Mouse (Mus musculus): ENCODE results near the gene Zfp40. TPM values are rescaled to one million over a fixed set of nuclear protein-coding genes. Genes with fewer than 3 reads are reported as not detected.

Gene Zfp40
- 0.44 and 0.53 TPM in 2 replicates for polyA plus RNA-seq (2012; ENCODE audit: low replicate concordance)

DNA sequence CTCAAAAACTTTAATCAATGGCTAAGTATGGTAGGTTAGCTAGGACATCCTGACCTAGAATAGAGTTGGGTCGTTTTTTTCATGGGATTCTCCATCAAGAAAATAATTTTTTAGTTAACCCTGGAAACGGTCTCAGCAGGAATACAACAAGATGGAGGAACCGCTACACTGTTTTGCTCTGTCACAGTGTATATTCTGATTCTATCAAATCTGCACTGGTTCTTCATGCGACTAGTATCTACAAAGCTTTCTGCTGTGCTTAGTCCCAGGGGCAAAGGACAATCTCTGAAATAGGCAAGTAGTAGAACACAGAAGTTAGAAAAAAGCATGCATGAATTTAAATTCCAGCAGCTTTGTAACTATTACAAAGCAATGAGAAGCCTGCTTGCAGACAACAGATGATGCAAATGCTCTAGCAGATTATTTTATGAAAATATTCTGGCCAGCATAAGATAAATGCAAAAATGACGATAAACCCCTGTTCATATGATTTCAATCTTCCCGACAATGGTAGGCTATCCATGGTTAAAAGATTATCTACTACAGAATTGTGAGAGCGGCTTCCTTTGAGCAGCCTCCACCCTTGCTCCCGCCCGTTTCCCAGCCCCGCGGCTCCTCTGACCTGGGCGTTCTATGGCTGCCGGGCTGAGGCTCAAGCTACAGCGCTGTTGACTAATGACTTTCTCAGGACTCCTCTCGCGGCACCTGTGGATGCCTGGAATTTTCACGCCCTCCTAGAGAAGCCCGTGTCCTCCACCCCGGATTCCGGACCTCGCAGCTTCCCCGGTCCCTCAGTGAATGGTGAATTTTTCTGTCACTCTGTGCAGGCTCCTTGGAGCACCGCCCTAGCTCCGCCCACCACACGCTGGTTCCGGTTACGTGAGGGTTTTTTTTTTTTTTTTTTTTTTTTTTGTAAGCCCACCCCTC lies at the start of gene Zfp40:
Gene Zfp40 (minus strand): TSS at position 800 of the 927 bp plus-strand sequence.

Other genes starting within 250 kb of the Zfp40 start
- not detected in 2 replicates for gene Vmn2r-ps130, start 132.1 kb downstream of the Zfp40 start, polyA plus RNA-seq (2012; ENCODE audit: low replicate concordance)
- not detected in 2 replicates for gene Vmn2r114, start 119.3 kb upstream of the Zfp40 start, polyA plus RNA-seq (2012; ENCODE audit: low replicate concordance)
- 0.03 TPM in 1 of 2 replicates, not detected in the other for gene Vmn2r115, start 150.5 kb upstream of the Zfp40 start, polyA plus RNA-seq (2012; ENCODE audit: low replicate concordance)
- not detected in 2 replicates for gene Vmn2r116, start 191.4 kb upstream of the Zfp40 start, polyA plus RNA-seq (2012; ENCODE audit: low replicate concordance)

Measured in leukemia stem cell, adult 10-12 weeks (primary cell).